Mouse (Mus musculus): ENCODE results near the gene Ppp1r2. TPM values are rescaled to one million over a fixed set of nuclear protein-coding genes. Genes with fewer than 3 reads are reported as not detected.

The Ppp1r2 gene
- polyA plus RNA-seq, 1 experiment from 2014 or later: 112 TPM

- Histone ChIP-seq H3K9ac (ENCODE audit: low read depth, low read length) (no peak overlapping the region), H3K27ac (no peak overlapping the region), H3K9me3 (replicated peaks; ENCODE audit: low read length) (no peaks in the 10 kb centered on the region), H3K4me3 (replicated peaks; ENCODE audit: low read depth, low read length) (no peak overlapping the region), H3K4me1 (replicated peaks; ENCODE audit: insufficient read depth, low read length) (no peaks in the 10 kb centered on the region), H3K36me3 (ENCODE audit: insufficient read depth, low read length) (no peaks in the 10 kb centered on the region), H3K27me3 (ENCODE audit: insufficient read depth, low read length) (no peaks in the 10 kb centered on the region), H3K4me2 (ENCODE audit: low read length) (no peak overlapping the region)
- 83% methylated on average over 4 of the region's 4 CpGs for WGBS
- DNase-seq (ENCODE audit: low spot score) (no peak), ATAC-seq (replicated peaks; ENCODE audit: low FRiP score, low read depth) (no peak)
- TF ChIP-seq CTCF (IDR thresholded peaks at IDR 0.05; ENCODE audit: low read depth): no peak
These were observed 40.2 kb upstream of the Ppp1r2 start for GRCm38 (mm10) chr16:31315294-31315693.

- Histone ChIP-seq H3K9ac (ENCODE audit: low read depth, low read length) (no peak within 1 kb of the TSS), H3K4me2 (ENCODE audit: low read length) (no peak within 1 kb of the TSS), H3K4me3 (replicated peaks; ENCODE audit: low read depth, low read length) (no peak within 1 kb of the TSS), H3K27ac (peak within 1 kb of the TSS; percentile 73; the same call in 1 of the 2 replicates), H3K27me3 (ENCODE audit: insufficient read depth, low read length) (no peaks in the 10 kb centered on the region), H3K36me3 (ENCODE audit: insufficient read depth, low read length) (no peaks in the 10 kb centered on the region), H3K9me3 (replicated peaks; ENCODE audit: low read length) (no peaks in the 10 kb centered on the region), H3K4me1 (replicated peaks; ENCODE audit: insufficient read depth, low read length) (no peaks in the 10 kb centered on the region)
- ATAC-seq (replicated peaks; ENCODE audit: low FRiP score, low read depth) (no peak), DNase-seq (ENCODE audit: low spot score) (no peak)
- no peak for TF ChIP-seq CTCF (IDR thresholded peaks at IDR 0.05; ENCODE audit: low read depth)
- 78% methylated on average over 9 of the region's 9 CpGs for WGBS
These were observed 39.6 kb upstream of the Ppp1r2 start, which contains the start of gene Apod for GRCm38 (mm10) chr16:31314497-31315233. Apod (minus strand) TSS chr16:31314808.

GRCm38 (mm10) chr16:31313611-31314010 is 38.5 kb upstream of the Ppp1r2 start:
- no peaks in the 10 kb centered on the region for H3K4me1 ChIP-seq (replicated peaks; ENCODE audit: insufficient read depth, low read length)
- ATAC-seq (replicated peaks; ENCODE audit: low FRiP score, low read depth): no peak
- no peaks in the 10 kb centered on the region for H3K36me3 ChIP-seq (ENCODE audit: insufficient read depth, low read length)
- H3K9me3 ChIP-seq (replicated peaks; ENCODE audit: low read length): no peaks in the 10 kb centered on the region
- no peak overlapping the region for H3K4me3 ChIP-seq (replicated peaks; ENCODE audit: low read depth, low read length)
- no peak overlapping the region for H3K9ac ChIP-seq (ENCODE audit: low read depth, low read length)
- DNase-seq (ENCODE audit: low spot score): no peak
- no peaks in the 10 kb centered on the region for H3K27me3 ChIP-seq (ENCODE audit: insufficient read depth, low read length)
- TF ChIP-seq CTCF (IDR thresholded peaks at IDR 0.05; ENCODE audit: low read depth): no peak
- WGBS: 66% methylated on average over 2 of the region's 2 CpGs
- no peak overlapping the region for H3K27ac ChIP-seq
- H3K4me2 ChIP-seq (ENCODE audit: low read length): no peak overlapping the region

- DNase-seq (ENCODE audit: low spot score): no peak
- no peak for TF ChIP-seq CTCF (IDR thresholded peaks at IDR 0.05; ENCODE audit: low read depth)
- ATAC-seq (replicated peaks; ENCODE audit: low FRiP score, low read depth): no peak
- no peaks in the 10 kb centered on the region for H3K9me3 ChIP-seq (replicated peaks; ENCODE audit: low read length)
- no peak overlapping the region for H3K4me3 ChIP-seq (replicated peaks; ENCODE audit: low read depth, low read length)
- no peaks in the 10 kb centered on the region for H3K4me1 ChIP-seq (replicated peaks; ENCODE audit: insufficient read depth, low read length)
- H3K27ac ChIP-seq: no peak overlapping the region
- no peak overlapping the region for H3K4me2 ChIP-seq (ENCODE audit: low read length)
- WGBS: 57% methylated on average over 3 of the region's 3 CpGs
- H3K27me3 ChIP-seq (ENCODE audit: insufficient read depth, low read length): no peaks in the 10 kb centered on the region
- H3K9ac ChIP-seq (ENCODE audit: low read depth, low read length): no peak overlapping the region
- no peaks in the 10 kb centered on the region for H3K36me3 ChIP-seq (ENCODE audit: insufficient read depth, low read length)
These were observed 37.2 kb upstream of the Ppp1r2 start for GRCm38 (mm10) chr16:31312296-31312695.

- ATAC-seq (replicated peaks; ENCODE audit: low FRiP score, low read depth): no peak
- Histone ChIP-seq H3K4me3 (replicated peaks; ENCODE audit: low read depth, low read length) (no peak overlapping the region), H3K9ac (ENCODE audit: low read depth, low read length) (no peak overlapping the region), H3K27ac (no peak overlapping the region), H3K4me2 (ENCODE audit: low read length) (no peak overlapping the region), H3K9me3 (replicated peaks; ENCODE audit: low read length) (no peaks in the 10 kb centered on the region), H3K27me3 (ENCODE audit: insufficient read depth, low read length) (no peaks in the 10 kb centered on the region), H3K36me3 (ENCODE audit: insufficient read depth, low read length) (no peaks in the 10 kb centered on the region), H3K4me1 (replicated peaks; ENCODE audit: insufficient read depth, low read length) (0 out of 2 replicates have a peak, but pooled peaks cover 4% of the 10 kb centered on the region)
- DNase-seq (ENCODE audit: low spot score): no peak
- WGBS: 60% methylated on average over 5 of the region's 5 CpGs
- TF ChIP-seq CTCF (IDR thresholded peaks at IDR 0.05; ENCODE audit: low read depth): no peak
These were observed 30.3 kb upstream of the Ppp1r2 start for GRCm38 (mm10) chr16:31305199-31305919.

GRCm38 (mm10) chr16:31303276-31303675 is 28.2 kb upstream of the Ppp1r2 start:
- TF ChIP-seq CTCF (IDR thresholded peaks at IDR 0.05; ENCODE audit: low read depth): no peak
- Histone ChIP-seq H3K9me3 (replicated peaks; ENCODE audit: low read length) (no peaks in the 10 kb centered on the region), H3K36me3 (ENCODE audit: insufficient read depth, low read length) (no peaks in the 10 kb centered on the region), H3K4me2 (ENCODE audit: low read length) (no peak overlapping the region), H3K9ac (ENCODE audit: low read depth, low read length) (no peak overlapping the region), H3K27ac (no peak overlapping the region), H3K27me3 (ENCODE audit: insufficient read depth, low read length) (no peaks in the 10 kb centered on the region), H3K4me3 (replicated peaks; ENCODE audit: low read depth, low read length) (no peak overlapping the region), H3K4me1 (replicated peaks; ENCODE audit: insufficient read depth, low read length) (peaks cover 15% of the 10 kb centered on the region; the same call in 1 of the 2 replicates)
- DNase-seq (ENCODE audit: low spot score): no peak
- WGBS: 65% methylated on average over 10 of the region's 10 CpGs
- no peak for ATAC-seq (replicated peaks; ENCODE audit: low FRiP score, low read depth)

Measured in kidney, postnatal 0 days (tissue).